Mouse (Mus musculus) midbrain, postnatal 0 days (tissue): ENCODE measurements around the gene Chrm4. TPM values are rescaled to one million over a fixed set of nuclear protein-coding genes. Genes with fewer than 3 reads are reported as not detected.

ENCODE experiments used
- ATAC-seq: fragments of 200-750 bp; cut with Nextera tagmentation; 2 replicates; pipeline ENCODE4 v1.8.0; 2017; ENCODE audit warnings: moderate number of reproducible peaks, mild to moderate bottlenecking, moderate TSS enrichment, moderate library complexity; ENCODE audit not compliant: low FRiP score
- DNase-seq: peaks from one replicate; pipeline ENCODE4 v3.0.0-alpha.2; 2015; ENCODE audit warnings: low spot score
- H3K27ac ChIP-seq: fragments of 300-500 bp; sonication (generic); 2 replicates; pipeline ENCODE4 v1.5.1; 2014; ENCODE audit warnings: low read depth, mild to moderate bottlenecking, low read length, mixed read lengths
- H3K27me3 ChIP-seq: fragments of 300-500 bp; sonication (generic); 2 replicates; pipeline ENCODE4 v1.6.1; 2014; ENCODE audit warnings: low read length, control low read depth, mixed read lengths; ENCODE audit not compliant: insufficient read depth
- H3K36me3 ChIP-seq: fragments of 300-500 bp; sonication (generic); 2 replicates; pipeline ENCODE4 v1.6.1; 2014; ENCODE audit warnings: low read length, control low read depth, mixed read lengths; ENCODE audit not compliant: insufficient read depth
- H3K4me1 ChIP-seq: fragments of 300-500 bp; sonication (generic); 2 replicates; pipeline ENCODE4 v1.6.1; 2014; ENCODE audit warnings: mild to moderate bottlenecking, control low read depth, antibody characterized with exemption, low read length, mixed read lengths; ENCODE audit not compliant: insufficient read depth
- H3K4me2 ChIP-seq: fragments of 300-500 bp; sonication (generic); 2 replicates; pipeline ENCODE4 v1.6.1; 2014; ENCODE audit warnings: low read depth, mild to moderate bottlenecking, low read length, mixed read lengths; ENCODE audit not compliant: poor library complexity, severe bottlenecking
- H3K4me3 ChIP-seq: fragments of 300-500 bp; sonication (generic); 2 replicates; pipeline ENCODE4 v1.5.1; 2014; ENCODE audit warnings: low read depth, mild to moderate bottlenecking, low read length, moderate library complexity
- H3K9ac ChIP-seq: fragments of 300-500 bp; sonication (generic); replicated peaks from 2 replicates; pipeline ENCODE4 v1.6.1; 2014; ENCODE audit warnings: mild to moderate bottlenecking, low read length, moderate library complexity, mixed read lengths; ENCODE audit not compliant: poor library complexity, severe bottlenecking
- H3K9me3 ChIP-seq: fragments of 300-500 bp; sonication (generic); 2 replicates; pipeline ENCODE4 v1.6.1; 2016; ENCODE audit warnings: low read length, control low read depth
- CTCF ChIP-seq: IDR thresholded peaks from 2 replicates; pipeline ENCODE4 v1.5.1; 2016; ENCODE audit warnings: antibody characterized with exemption, mild to moderate bottlenecking
- WGBS: fragments of 180-500 bp; shearing (Covaris S2); extraction: QIAGEN DNeasy Blood & Tissue Kit; methylation state at CpG from one replicate; pipeline ENCODE4 v1.1.7; 2014; 5-methylcytosine and 5-hydroxymethylcytosine counted together
- polyA plus RNA-seq: library from polyadenylated mRNA; unstranded; fragments of >200 nt; fragmentation: Nextera tagmentation; extraction: Ambion mirVana; gene quantifications from 2 replicates; pipeline ENCODE4 v1.2.1, GENCODE M21; 2015
- total RNA-seq: library from RNA; depleted of rRNA; stranded (reverse); fragments of >200 nt; gene quantifications from 2 replicates; pipeline ENCODE4 v1.2.3, GENCODE M21; 2014

Gene Chrm4
- total and polyA plus RNA-seq, 2 experiments from 2014 or later = 0.25 to 1.8 TPM

GRCm38 (mm10) chr2:91934016-91934415 lies 7.0 kb downstream of the Chrm4 start:
- Histone ChIP-seq H3K9me3 (no peaks in the 10 kb centered on the region), H3K27ac (no peak overlapping the region), H3K36me3 (peaks cover 33% of the 10 kb centered on the region), H3K4me3 (no peak overlapping the region), H3K4me2 (no peak overlapping the region), H3K9ac (no peak overlapping the region), H3K4me1 (no peaks in the 10 kb centered on the region; the same call in 1 of the 2 replicates), H3K27me3 (0 out of 2 replicates have a peak, but pooled peaks cover 3% of the 10 kb centered on the region)
- ATAC-seq (no peak), DNase-seq (no peak)
- no peak for TF ChIP-seq CTCF
- 60% methylated on average over 6 of the region's 8 CpGs for WGBS

- no peak overlapping the region for H3K27ac ChIP-seq
- 0 out of 2 replicates have a peak, but pooled peaks cover 3% of the 10 kb centered on the region for H3K27me3 ChIP-seq
- no peak overlapping the region for H3K9ac ChIP-seq
- H3K4me3 ChIP-seq = no peak overlapping the region
- H3K9me3 ChIP-seq = no peaks in the 10 kb centered on the region
- no peaks in the 10 kb centered on the region; the same call in 1 of the 2 replicates for H3K4me1 ChIP-seq
- H3K4me2 ChIP-seq = no peak overlapping the region
- DNase-seq = no peak
- 87% methylated on average over 9 of the region's 9 CpGs for WGBS
- peaks cover 43% of the 10 kb centered on the region for H3K36me3 ChIP-seq
- TF ChIP-seq CTCF = no peak
- no peak for ATAC-seq
These were observed 7.9 kb downstream of the Chrm4 start for GRCm38 (mm10) chr2:91934826-91935525.

GRCm38 (mm10) chr2:91936154-91936553 lies 9.1 kb downstream of the Chrm4 start:
- no peak for TF ChIP-seq CTCF
- no peak for DNase-seq
- H3K4me3 ChIP-seq = no peak overlapping the region
- 0 out of 2 replicates have a peak, but pooled peaks cover 3% of the 10 kb centered on the region for H3K27me3 ChIP-seq
- no peaks in the 10 kb centered on the region for H3K9me3 ChIP-seq
- ATAC-seq = no peak
- H3K9ac ChIP-seq = no peak overlapping the region
- no peaks in the 10 kb centered on the region; the same call in 1 of the 2 replicates for H3K4me1 ChIP-seq
- no peak overlapping the region for H3K4me2 ChIP-seq
- 95% methylated on average over 7 of the region's 7 CpGs for WGBS
- H3K27ac ChIP-seq = no peak overlapping the region
- peaks cover 50% of the 10 kb centered on the region for H3K36me3 ChIP-seq

- Histone ChIP-seq H3K36me3 (peaks cover 55% of the 10 kb centered on the region), H3K27ac (no peak overlapping the region), H3K9me3 (no peaks in the 10 kb centered on the region), H3K4me1 (no peaks in the 10 kb centered on the region), H3K9ac (no peak overlapping the region), H3K4me2 (no peak overlapping the region), H3K4me3 (no peak overlapping the region), H3K27me3 (no peaks in the 10 kb centered on the region)
- ATAC-seq (no peak), DNase-seq (no peak)
- TF ChIP-seq CTCF = no peak
- WGBS = 80% methylated on average over 15 of the region's 15 CpGs
These were observed 12.4 kb downstream of the Chrm4 start for GRCm38 (mm10) chr2:91939303-91939935.

- Histone ChIP-seq H3K9ac (no peak overlapping the region), H3K4me3 (no peak overlapping the region), H3K9me3 (no peaks in the 10 kb centered on the region), H3K27me3 (no peaks in the 10 kb centered on the region), H3K4me2 (no peak overlapping the region), H3K36me3 (peaks cover 35% of the 10 kb centered on the region), H3K27ac (no peak overlapping the region), H3K4me1 (0 out of 2 replicates have a peak, but pooled peaks cover 3% of the 10 kb centered on the region)
- no peak for DNase-seq
- ATAC-seq = no peak
- 85% methylated on average over 6 of the region's 6 CpGs for WGBS
- TF ChIP-seq CTCF = peak; percentile 33
These were observed 15.3 kb downstream of the Chrm4 start for GRCm38 (mm10) chr2:91942356-91942755.
